Mouse (Mus musculus) retina, postnatal 7 days (tissue): ENCODE measurements around the gene Wwp2.

Source experiments
- DNase-seq: peaks from one replicate; pipeline ENCODE4 v3.0.0-alpha.2; 2012; ENCODE audit warnings: low read depth, low spot score

Gene Wwp2

DNA sequence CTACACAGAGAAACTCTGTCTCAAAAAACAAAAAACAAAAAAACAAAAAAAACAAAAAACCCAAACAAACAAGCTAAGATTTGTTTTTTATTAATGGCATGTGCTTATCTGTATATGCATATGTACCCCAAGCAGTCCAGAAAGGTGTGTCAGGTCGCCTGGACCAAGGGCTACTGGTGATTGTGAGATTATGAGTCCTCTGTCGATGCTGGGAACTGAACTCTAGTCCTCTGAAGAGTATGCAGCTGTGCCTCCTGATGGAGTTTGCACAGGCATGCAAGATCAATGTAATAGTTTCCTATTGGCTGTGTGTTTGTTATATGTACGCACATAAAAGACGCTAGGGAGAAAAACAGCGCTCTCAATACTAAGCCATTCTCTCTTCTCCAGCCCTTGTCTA, 74.0 kb downstream of the Wwp2 start:
- no peak for DNase-seq

DNA sequence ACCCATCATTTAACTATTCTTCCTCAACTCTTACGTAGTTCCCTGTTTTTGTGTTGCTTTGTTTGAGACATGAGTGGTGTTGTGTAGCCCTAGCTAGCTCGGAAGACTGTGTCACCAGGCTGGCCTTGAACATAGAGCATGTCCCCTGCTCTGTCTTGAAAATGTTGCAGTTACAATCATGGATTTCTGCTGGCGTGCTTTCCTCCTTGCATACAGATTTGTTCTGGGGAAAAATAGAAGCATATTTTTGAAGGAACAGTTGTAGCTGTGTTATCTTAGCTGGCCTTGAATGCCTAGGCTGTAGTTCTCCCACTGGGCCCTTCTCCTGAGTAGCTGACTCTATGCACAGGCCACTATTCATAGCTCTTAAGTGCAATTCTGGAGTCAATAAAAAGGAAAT, 74.6 kb downstream of the Wwp2 start:
- DNase-seq, result no peak

GRCm38 (mm10) chr8:107513249-107513648, 77.1 kb downstream of the Wwp2 start:
- no peak for DNase-seq

GRCm38 (mm10) chr8:107514949-107515721, 79.0 kb downstream of the Wwp2 start:
- no peak for DNase-seq

- DNase-seq, result no peak
These were observed 82.6 kb downstream of the Wwp2 start for GRCm38 (mm10) chr8:107518726-107519125.

GRCm38 (mm10) chr8:107519860-107520259, 83.7 kb downstream of the Wwp2 start:
- no peak for DNase-seq

DNA sequence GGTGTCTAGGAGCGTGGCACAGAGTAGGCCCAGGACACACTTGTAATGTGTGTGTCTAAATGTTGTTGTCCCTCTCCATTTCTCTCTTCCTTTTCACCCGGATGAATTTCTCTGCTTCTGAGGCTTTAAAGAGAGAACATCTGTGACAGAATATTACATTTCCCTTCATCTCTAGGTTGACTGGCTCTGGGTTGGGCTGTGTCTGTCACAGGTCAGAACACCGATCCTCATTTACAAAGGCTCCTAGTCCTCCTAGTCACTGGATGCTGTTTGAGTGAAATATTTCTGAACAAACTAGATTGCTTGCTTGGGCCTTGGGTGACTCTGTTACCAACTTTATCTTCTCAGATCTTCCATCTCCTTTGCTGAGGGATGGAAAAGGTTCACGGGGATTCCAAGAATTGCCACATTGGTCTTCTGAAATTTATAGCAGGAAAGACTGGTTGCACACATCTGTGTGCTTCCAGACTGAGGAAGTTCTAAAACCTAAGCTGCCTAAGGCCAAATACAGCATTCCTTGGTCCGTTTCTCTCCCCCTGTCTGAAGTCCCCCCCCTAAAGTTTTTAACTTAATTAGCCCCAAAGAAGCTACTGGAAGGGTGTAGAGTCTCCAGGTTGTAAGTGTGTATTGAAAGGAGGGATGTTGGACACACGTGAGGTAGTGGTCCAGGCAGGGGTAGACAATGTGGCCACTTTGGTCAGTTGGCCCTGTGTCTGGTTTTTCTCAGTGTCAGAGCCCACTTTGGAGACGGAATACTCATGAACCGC, 85.8 kb downstream of the Wwp2 start:
- DNase-seq, result no peak

DNA sequence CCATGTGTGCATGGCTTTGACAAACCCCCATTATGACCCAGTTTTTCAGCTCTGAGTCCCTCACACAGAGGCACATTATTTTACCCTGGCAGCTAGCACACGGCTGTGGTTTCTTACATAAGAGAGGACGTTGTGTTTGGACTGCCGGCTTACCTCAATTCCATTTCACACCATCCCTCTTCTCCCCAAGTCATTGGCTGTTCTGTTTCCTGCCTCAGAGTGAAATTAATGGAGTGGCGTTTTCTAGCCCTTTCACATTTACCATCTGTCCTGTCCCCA, 86.3 kb downstream of the Wwp2 start:
- no peak for DNase-seq

DNA sequence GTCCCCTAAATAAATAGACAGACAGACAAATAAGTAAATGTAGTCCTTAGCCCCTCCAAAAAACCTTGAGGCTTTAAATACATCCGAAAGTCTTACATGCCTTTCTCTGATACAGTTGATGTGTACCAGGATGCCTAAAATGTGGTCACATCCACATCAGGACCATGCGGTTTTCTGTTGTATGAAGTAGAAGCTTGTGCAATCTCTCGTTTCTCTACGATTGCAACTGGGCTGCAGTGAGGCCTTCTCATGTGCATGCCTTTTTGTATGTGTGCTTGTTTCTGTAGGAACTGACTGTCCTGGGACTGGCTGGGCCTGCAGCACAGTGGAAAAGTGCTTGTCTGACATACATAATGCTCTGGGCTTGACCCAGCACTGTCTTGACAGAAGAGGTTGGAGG, 88.4 kb downstream of the Wwp2 start:
- DNase-seq, result no peak

- DNase-seq, result no peak
These were observed 92.6 kb downstream of the Wwp2 start for GRCm38 (mm10) chr8:107528786-107529185.

GRCm38 (mm10) chr8:107537472-107537871, 101.3 kb downstream of the Wwp2 start:
- no peak for DNase-seq

DNA sequence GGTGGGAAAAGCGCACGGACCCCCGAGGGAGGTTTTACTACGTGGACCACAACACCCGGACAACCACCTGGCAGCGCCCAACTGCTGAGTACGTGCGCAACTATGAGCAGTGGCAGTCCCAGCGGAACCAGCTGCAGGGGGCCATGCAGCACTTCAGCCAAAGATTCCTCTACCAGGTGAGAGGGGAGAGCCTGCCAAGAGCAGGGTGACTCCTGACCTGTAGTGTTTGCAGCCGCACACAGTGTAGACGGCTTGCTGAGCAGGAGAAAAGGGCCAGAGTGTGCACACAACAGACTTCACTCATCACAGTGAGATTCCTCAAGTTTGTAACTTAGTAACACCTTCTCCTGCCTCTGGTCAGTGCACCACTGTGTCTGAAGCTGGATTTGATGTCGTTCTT, 104.5 kb downstream of the Wwp2 start:
- no peak for DNase-seq

DNA sequence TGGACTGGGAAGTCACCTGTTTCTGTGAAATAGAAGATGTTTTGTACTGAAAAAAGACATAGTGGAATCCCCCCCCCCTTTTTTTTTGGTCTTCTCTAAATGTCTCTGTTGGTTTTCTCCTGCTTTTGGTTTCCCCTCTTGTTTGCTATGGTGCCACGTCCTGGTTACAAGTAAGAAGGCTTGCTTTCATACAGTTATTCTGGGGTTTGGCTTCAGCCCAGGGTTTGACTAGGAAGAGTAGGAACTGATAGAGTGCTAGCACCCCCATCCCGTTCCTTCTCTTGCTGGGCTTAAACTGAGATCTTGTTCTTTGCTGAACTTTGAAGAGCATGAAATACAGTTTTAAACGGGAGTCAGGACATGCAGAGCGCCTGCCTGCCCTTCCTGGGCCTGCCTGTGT, 105.2 kb downstream of the Wwp2 start:
- no peak for DNase-seq

GRCm38 (mm10) chr8:107542151-107542550, 106.0 kb downstream of the Wwp2 start:
- DNase-seq, result no peak

DNA sequence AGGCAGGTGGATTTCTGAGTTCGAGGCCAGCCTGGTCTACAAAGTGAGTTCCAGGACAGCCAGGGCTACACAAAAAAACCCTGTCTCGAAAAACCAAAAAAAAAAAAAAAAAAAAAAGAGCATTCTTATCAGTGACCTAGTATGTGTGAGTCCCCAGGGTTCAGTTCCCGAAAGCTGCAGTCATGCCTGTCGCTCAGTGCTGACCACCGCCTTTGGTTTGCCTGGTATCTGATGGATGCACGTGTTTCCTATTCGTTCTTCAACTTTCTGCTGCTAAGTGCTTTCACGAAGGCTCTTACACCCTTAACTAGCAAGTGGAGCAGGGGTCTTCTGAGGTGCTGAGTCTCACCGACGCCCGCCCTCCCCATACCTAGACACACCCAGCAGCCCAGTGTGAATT, 107.5 kb downstream of the Wwp2 start:
- no peak for DNase-seq

DNA sequence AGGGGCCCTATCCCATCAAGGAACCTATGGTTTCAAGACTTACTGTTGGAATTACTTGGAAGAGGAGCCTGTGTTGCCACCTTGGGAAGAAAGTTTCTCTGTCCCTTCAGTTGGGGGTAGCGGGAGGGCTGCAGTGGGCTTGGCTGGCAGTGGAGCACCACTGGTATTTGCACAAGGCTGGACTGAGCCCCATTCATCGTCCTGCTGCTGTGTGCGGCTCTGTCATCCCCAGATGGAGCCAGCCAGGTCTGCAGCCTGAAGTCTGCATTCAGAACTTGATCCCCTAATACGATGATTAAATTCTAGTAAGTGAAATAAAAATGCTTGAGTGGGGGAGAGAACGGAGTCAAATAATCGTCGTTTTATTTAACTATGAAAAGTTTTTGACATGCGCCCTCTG, 108.0 kb downstream of the Wwp2 start:
- DNase-seq, result no peak

GRCm38 (mm10) chr8:107544651-107545174, 108.5 kb downstream of the Wwp2 start:
- DNase-seq, result no peak

GRCm38 (mm10) chr8:107545621-107546152, 109.5 kb downstream of the Wwp2 start:
- DNase-seq, result no peak

DNA sequence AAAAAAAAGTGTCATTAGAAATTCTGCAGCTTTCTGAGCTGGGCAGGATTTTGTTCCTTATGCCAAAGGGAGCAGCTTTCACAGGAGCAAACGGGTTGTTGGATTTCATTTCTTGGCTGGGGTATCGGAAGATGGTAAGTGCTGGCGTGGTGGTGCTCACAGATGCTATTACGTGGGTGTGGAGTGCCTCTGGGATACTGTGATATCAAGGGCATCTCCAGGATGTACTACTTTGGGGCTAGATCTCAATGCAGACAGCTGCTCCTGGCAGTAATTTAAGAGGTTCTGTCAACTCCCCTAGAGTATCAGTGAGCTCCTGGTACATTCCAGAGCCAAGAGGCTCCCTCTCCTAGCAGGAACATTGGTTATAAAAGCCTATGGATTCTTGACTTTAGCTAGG, 110.0 kb downstream of the Wwp2 start:
- DNase-seq, result no peak

- DNase-seq, result no peak
These were observed 110.7 kb downstream of the Wwp2 start for GRCm38 (mm10) chr8:107546817-107547216.

- no peak for DNase-seq
These were observed 116.1 kb downstream of the Wwp2 start for GRCm38 (mm10) chr8:107552234-107552633.

DNA sequence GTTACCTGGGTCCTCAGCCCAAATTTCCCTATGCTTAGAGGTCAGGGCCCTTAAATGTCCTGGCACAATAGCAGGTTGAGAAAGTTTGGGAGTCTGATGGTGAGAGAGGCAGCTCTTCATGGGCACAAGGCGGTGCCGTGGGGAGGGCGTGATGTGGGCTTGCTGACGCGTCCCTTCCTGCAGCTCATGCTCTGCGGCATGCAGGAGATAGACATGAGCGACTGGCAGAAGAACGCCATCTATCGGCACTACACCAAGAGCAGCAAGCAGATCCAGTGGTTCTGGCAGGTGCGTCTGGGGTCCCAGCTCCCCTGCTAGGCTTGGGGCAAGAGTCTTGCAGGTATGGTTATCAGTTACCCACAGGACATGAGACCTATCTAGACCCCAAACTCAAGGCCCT, 119.1 kb downstream of the Wwp2 start:
- no peak for DNase-seq

GRCm38 (mm10) chr8:107556511-107556936, 120.4 kb downstream of the Wwp2 start:
- no peak for DNase-seq
